Mouse (Mus musculus): ENCODE results near the gene March2. TPM values are rescaled to one million over a fixed set of nuclear protein-coding genes. Genes with fewer than 3 reads are reported as not detected.
"Not testable (repeated sequence)": the region's sequence is repeated elsewhere in the genome, so short reads cannot be mapped to it uniquely, and the experiment has no call there.

The March2 gene
- polyA plus RNA-seq, 1 experiment from 2014 or later: 39.4 TPM

GRCm38 (mm10) chr17:33749451-33749850 is 31.0 kb upstream of the March2 start:
- Histone ChIP-seq H3K9ac (replicated peaks) (no peak overlapping the region), H3K27ac (no peak overlapping the region), H3K4me2 (no peak overlapping the region), H3K9me3 (no peaks in the 10 kb centered on the region), H3K4me1 (replicated peaks) (0 out of 2 replicates have a peak, but pooled peaks cover 3% of the 10 kb centered on the region), H3K36me3 (peaks cover 72% of the 10 kb centered on the region), H3K27me3 (no peaks in the 10 kb centered on the region), H3K4me3 (replicated peaks) (no peak overlapping the region)
- 95% methylated on average over 5 of the region's 5 CpGs for WGBS
- no peak for ATAC-seq (ENCODE audit: insufficient number of reproducible peaks, insufficient read depth, low FRiP score, low TSS enrichment, low read depth)

GRCm38 (mm10) chr17:33746011-33746410 is 27.5 kb upstream of the March2 start:
- H3K36me3 ChIP-seq: peaks cover 55% of the 10 kb centered on the region
- no peak for ATAC-seq (ENCODE audit: insufficient number of reproducible peaks, insufficient read depth, low FRiP score, low TSS enrichment, low read depth)
- no peak overlapping the region for H3K9ac ChIP-seq (replicated peaks)
- H3K27me3 ChIP-seq: no peaks in the 10 kb centered on the region
- no peak overlapping the region for H3K4me2 ChIP-seq
- H3K4me1 ChIP-seq (replicated peaks): no peaks in the 10 kb centered on the region
- H3K27ac ChIP-seq: no peak overlapping the region
- 78% methylated on average over 2 of the region's 2 CpGs for WGBS
- H3K9me3 ChIP-seq: no peaks in the 10 kb centered on the region
- no peak overlapping the region for H3K4me3 ChIP-seq (replicated peaks)

- no peak overlapping the region for H3K9ac ChIP-seq (replicated peaks)
- peaks cover 44% of the 10 kb centered on the region for H3K36me3 ChIP-seq
- H3K27ac ChIP-seq: no peak overlapping the region
- H3K27me3 ChIP-seq: no peaks in the 10 kb centered on the region
- no peaks in the 10 kb centered on the region for H3K4me1 ChIP-seq (replicated peaks)
- H3K4me2 ChIP-seq: no peak overlapping the region
- 89% methylated on average over 5 of the region's 5 CpGs for WGBS
- H3K4me3 ChIP-seq (replicated peaks): no peak overlapping the region
- H3K9me3 ChIP-seq: no peaks in the 10 kb centered on the region
- ATAC-seq (ENCODE audit: insufficient number of reproducible peaks, insufficient read depth, low FRiP score, low TSS enrichment, low read depth): no peak
These were observed 26.4 kb upstream of the March2 start for GRCm38 (mm10) chr17:33744686-33745384.

GRCm38 (mm10) chr17:33742420-33742819 is 23.9 kb upstream of the March2 start:
- H3K27ac ChIP-seq: no peak overlapping the region
- no peaks in the 10 kb centered on the region for H3K27me3 ChIP-seq
- no peak overlapping the region for H3K9ac ChIP-seq (replicated peaks)
- H3K4me2 ChIP-seq: no peak overlapping the region
- ATAC-seq (ENCODE audit: insufficient number of reproducible peaks, insufficient read depth, low FRiP score, low TSS enrichment, low read depth): no peak
- peaks cover 19% of the 10 kb centered on the region for H3K36me3 ChIP-seq
- H3K4me3 ChIP-seq (replicated peaks): no peak overlapping the region
- WGBS: 94% methylated on average over 1 of the region's 1 CpGs
- H3K4me1 ChIP-seq (replicated peaks): no peaks in the 10 kb centered on the region
- H3K9me3 ChIP-seq: no peaks in the 10 kb centered on the region

GRCm38 (mm10) chr17:33733526-33733925 is 15.1 kb upstream of the March2 start:
- not testable (repeated sequence) for H3K9me3 ChIP-seq; H3K27me3 ChIP-seq; H3K4me3 ChIP-seq (replicated peaks); H3K36me3 ChIP-seq; ATAC-seq (ENCODE audit: insufficient number of reproducible peaks, insufficient read depth, low FRiP score, low TSS enrichment, low read depth); H3K9ac ChIP-seq (replicated peaks); H3K4me1 ChIP-seq (replicated peaks); H3K27ac ChIP-seq; H3K4me2 ChIP-seq
- 75% methylated on average over 10 of the region's 10 CpGs for WGBS

- 77% methylated on average over 9 of the region's 9 CpGs for WGBS
- not testable (repeated sequence) for H3K4me2 ChIP-seq; H3K36me3 ChIP-seq; ATAC-seq (ENCODE audit: insufficient number of reproducible peaks, insufficient read depth, low FRiP score, low TSS enrichment, low read depth); H3K27ac ChIP-seq; H3K27me3 ChIP-seq; H3K4me3 ChIP-seq (replicated peaks); H3K9me3 ChIP-seq; H3K9ac ChIP-seq (replicated peaks); H3K4me1 ChIP-seq (replicated peaks)
These were observed 14.2 kb upstream of the March2 start for GRCm38 (mm10) chr17:33732556-33733083.

GRCm38 (mm10) chr17:33729215-33729614 is 10.7 kb upstream of the March2 start:
- WGBS: 79% methylated on average over 2 of the region's 2 CpGs
- Histone ChIP-seq H3K36me3 (no peaks in the 10 kb centered on the region), H3K27me3 (no peaks in the 10 kb centered on the region), H3K4me2 (no peak overlapping the region), H3K27ac (no peak overlapping the region), H3K4me3 (replicated peaks) (no peak overlapping the region), H3K4me1 (replicated peaks) (no peaks in the 10 kb centered on the region), H3K9ac (replicated peaks) (no peak overlapping the region), H3K9me3 (no peaks in the 10 kb centered on the region)
- ATAC-seq (ENCODE audit: insufficient number of reproducible peaks, insufficient read depth, low FRiP score, low TSS enrichment, low read depth): no peak

- Histone ChIP-seq H3K4me1 (replicated peaks) (no peaks in the 10 kb centered on the region), H3K4me2 (no peak overlapping the region), H3K4me3 (replicated peaks) (no peak overlapping the region), H3K27me3 (no peaks in the 10 kb centered on the region), H3K36me3 (no peaks in the 10 kb centered on the region), H3K9ac (replicated peaks) (no peak overlapping the region), H3K9me3 (no peaks in the 10 kb centered on the region), H3K27ac (no peak overlapping the region)
- WGBS: 75% methylated on average over 2 of the region's 2 CpGs
- ATAC-seq (ENCODE audit: insufficient number of reproducible peaks, insufficient read depth, low FRiP score, low TSS enrichment, low read depth): no peak
These were observed 9.9 kb upstream of the March2 start for GRCm38 (mm10) chr17:33728396-33728795.

GRCm38 (mm10) chr17:33719736-33720378 is 1.4 kb upstream of the March2 start:
- 90% methylated on average over 7 of the region's 7 CpGs for WGBS

GRCm38 (mm10) chr17:33718944-33719725 is 665 bp upstream of the March2 start:
- Histone ChIP-seq H3K27me3 (no peaks in the 10 kb centered on the region), H3K36me3 (no peaks in the 10 kb centered on the region), H3K9me3 (no peaks in the 10 kb centered on the region), H3K4me1 (replicated peaks) (peaks cover 4% of the 10 kb centered on the region; the same call in 1 of the 2 replicates), H3K9ac (replicated peaks) (no peak overlapping the region), H3K4me2 (peak overlapping the region; percentile 76), H3K27ac (no peak overlapping the region; the same call in 1 of the 2 replicates), H3K4me3 (replicated peaks) (peak overlapping the region; percentile 83)
- 47% methylated on average over 10 of the region's 10 CpGs for WGBS
- 0 out of 2 replicates have a peak, but pooled peaks have one; percentile 48 for ATAC-seq (ENCODE audit: insufficient number of reproducible peaks, insufficient read depth, low FRiP score, low TSS enrichment, low read depth)

More at GRCm38 (mm10) chr17:33719736-33720378, 1.4 kb upstream of the March2 start:
- H3K4me1 ChIP-seq (replicated peaks): peaks cover 4% of the 10 kb centered on the region; the same call in 1 of the 2 replicates
- H3K9me3 ChIP-seq: no peaks in the 10 kb centered on the region
- ATAC-seq (ENCODE audit: insufficient number of reproducible peaks, insufficient read depth, low FRiP score, low TSS enrichment, low read depth): no peak
- no peaks in the 10 kb centered on the region for H3K27me3 ChIP-seq
- H3K9ac ChIP-seq (replicated peaks): no peak overlapping the region
- H3K4me3 ChIP-seq (replicated peaks): no peak overlapping the region
- no peak overlapping the region for H3K27ac ChIP-seq
- no peaks in the 10 kb centered on the region for H3K36me3 ChIP-seq
- no peak overlapping the region for H3K4me2 ChIP-seq

- 12% methylated on average over 8 of the region's 8 CpGs for WGBS
- H3K36me3 ChIP-seq: no peaks in the 10 kb centered on the region
- peak overlapping the region; percentile 60 for H3K9ac ChIP-seq (replicated peaks)
- peak overlapping the region; percentile 76 for H3K4me2 ChIP-seq
- ATAC-seq (ENCODE audit: insufficient number of reproducible peaks, insufficient read depth, low FRiP score, low TSS enrichment, low read depth): no peak
- peaks cover 4% of the 10 kb centered on the region; the same call in 1 of the 2 replicates for H3K4me1 ChIP-seq (replicated peaks)
- H3K27me3 ChIP-seq: no peaks in the 10 kb centered on the region
- peak overlapping the region; percentile 83 for H3K4me3 ChIP-seq (replicated peaks)
- H3K9me3 ChIP-seq: no peaks in the 10 kb centered on the region
- H3K27ac ChIP-seq: peak overlapping the region; percentile 35; the same call in 1 of the 2 replicates
These were observed 488 bp downstream of the March2 start for GRCm38 (mm10) chr17:33717982-33718381.

All from limb, embryonic 12.5 days (tissue).